Mouse (Mus musculus) cerebellum, adult 9-10 months (tissue): ENCODE measurements at regions not wholly inside any gene's neighbourhood (a gene's known extent, or its start where the extent isn't known, plus 50 kb on each side); places are given as distances from the start of the nearest gene placed in this dataset.

Experiments
- DNase-seq: peaks from one replicate; pipeline ENCODE4 v3.0.0; 2022

GRCm38 (mm10) chr19:23089761-23090514, 51.1 kb upstream of the Klf9 start:
- DNase-seq = no peak
